Mouse (Mus musculus) heart, embryonic 12.5 days (tissue): ENCODE measurements around the gene Gramd1a. TPM values are rescaled to one million over a fixed set of nuclear protein-coding genes. Genes with fewer than 3 reads are reported as not detected.

ENCODE experiments used
- ATAC-seq: fragments of 200-750 bp; cut with Nextera tagmentation; 2 replicates; pipeline ENCODE4 v1.8.0; 2017; ENCODE audit warnings: moderate TSS enrichment, moderate library complexity; ENCODE audit not compliant: insufficient number of reproducible peaks, low FRiP score
- H3K27ac ChIP-seq: fragments of 300-500 bp; sonication (generic); 2 replicates; pipeline ENCODE4 v1.5.1; 2016; ENCODE audit warnings: mild to moderate bottlenecking, moderate library complexity; ENCODE audit not compliant: poor library complexity, severe bottlenecking
- H3K27me3 ChIP-seq: fragments of 300-500 bp; sonication (generic); replicated peaks from 2 replicates; pipeline ENCODE4 v1.6.1; 2016; ENCODE audit warnings: mild to moderate bottlenecking, moderate library complexity
- H3K36me3 ChIP-seq: fragments of 300-500 bp; sonication (generic); 2 replicates; pipeline ENCODE4 v1.6.1; 2016; ENCODE audit warnings: mild to moderate bottlenecking, moderate library complexity
- H3K4me1 ChIP-seq: fragments of 300-500 bp; sonication (generic); replicated peaks from 2 replicates; pipeline ENCODE4 v1.6.1; 2016; ENCODE audit warnings: mild to moderate bottlenecking
- H3K4me2 ChIP-seq: fragments of 300-500 bp; sonication (generic); 2 replicates; pipeline ENCODE4 v1.6.1; 2016; ENCODE audit warnings: mild to moderate bottlenecking, moderate library complexity
- H3K4me3 ChIP-seq: fragments of 300-500 bp; sonication (generic); 2 replicates; pipeline ENCODE4 v1.5.1; 2016; ENCODE audit warnings: mild to moderate bottlenecking
- H3K9ac ChIP-seq: fragments of 300-500 bp; sonication (generic); 2 replicates; pipeline ENCODE4 v1.6.1; 2016; ENCODE audit warnings: mild to moderate bottlenecking, moderate library complexity
- H3K9me3 ChIP-seq: fragments of 300-500 bp; sonication (generic); replicated peaks from 2 replicates; pipeline ENCODE4 v1.6.1; 2016; ENCODE audit warnings: mild to moderate bottlenecking, moderate library complexity
- WGBS: fragments of 180-500 bp; shearing (Covaris S2); methylation state at CpG from one replicate; pipeline ENCODE4 v1.1.7; 2016; 5-methylcytosine and 5-hydroxymethylcytosine counted together
- polyA plus RNA-seq: library from polyadenylated mRNA; unstranded; fragments of >200 nt; fragmentation: Nextera tagmentation; extraction: Ambion mirVana; gene quantifications from 2 replicates; pipeline ENCODE4 v1.2.1, GENCODE M21; 2016

Gramd1a gene
- polyA plus RNA-seq, 1 experiment from 2014 or later = 63.4 TPM

DNA sequence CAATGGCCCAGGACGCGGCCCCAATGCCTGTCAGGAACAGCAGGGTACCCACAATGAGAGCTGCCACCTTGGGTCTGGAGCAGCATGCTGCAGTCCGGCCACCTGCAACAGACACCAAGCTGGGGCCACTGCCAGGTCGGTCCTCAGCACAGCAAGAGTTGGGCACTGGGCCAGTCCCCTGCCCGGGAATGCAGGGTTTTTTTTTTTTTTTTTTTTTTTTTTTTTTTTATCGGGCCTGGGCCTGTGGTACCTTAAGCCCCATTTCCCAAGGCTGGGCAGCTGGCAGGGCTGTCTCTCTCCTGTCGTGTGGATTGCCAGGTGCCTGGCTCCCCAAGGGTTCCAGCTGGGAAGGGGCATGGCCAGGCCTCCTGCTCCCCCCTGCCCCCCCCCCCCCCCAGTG, 46.6 kb downstream of the Gramd1a start:
- Histone ChIP-seq H3K4me2 (no peak overlapping the region), H3K36me3 (no peaks in the 10 kb centered on the region), H3K27ac (no peak overlapping the region), H3K9ac (no peak overlapping the region), H3K9me3 (no peaks in the 10 kb centered on the region), H3K27me3 (no peaks in the 10 kb centered on the region), H3K4me3 (no peak overlapping the region), H3K4me1 (peaks cover 29% of the 10 kb centered on the region)
- no peak for ATAC-seq
- 35% methylated on average over 7 of the region's 7 CpGs for WGBS

DNA sequence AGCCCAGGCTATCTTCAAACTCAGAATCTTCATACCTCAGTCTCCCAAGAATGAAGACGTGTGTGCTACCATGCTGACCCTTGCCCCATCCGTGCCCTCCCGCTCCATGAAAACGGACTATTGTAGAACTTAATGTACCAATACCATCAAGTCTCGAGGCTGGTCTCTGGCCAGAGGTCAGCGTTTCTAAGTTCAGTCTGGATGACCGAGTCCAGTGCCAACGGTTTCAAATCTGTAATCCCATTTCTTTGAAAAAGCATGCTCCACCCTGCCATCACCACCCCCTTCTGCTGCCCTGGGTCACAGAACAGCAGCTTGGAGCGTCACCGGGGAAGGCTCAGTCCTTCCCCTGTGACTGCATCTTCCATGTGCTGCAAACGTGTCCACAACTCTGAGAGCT, 47.9 kb downstream of the Gramd1a start:
- peaks cover 29% of the 10 kb centered on the region for H3K4me1 ChIP-seq
- 85% methylated on average over 11 of the region's 11 CpGs for WGBS
- no peak overlapping the region for H3K4me3 ChIP-seq
- H3K27ac ChIP-seq = no peak overlapping the region
- H3K9ac ChIP-seq = no peak overlapping the region
- H3K9me3 ChIP-seq = no peaks in the 10 kb centered on the region
- no peaks in the 10 kb centered on the region for H3K36me3 ChIP-seq
- no peak overlapping the region for H3K4me2 ChIP-seq
- ATAC-seq = no peak
- H3K27me3 ChIP-seq = peaks cover 8% of the 10 kb centered on the region; the same call in 1 of the 2 replicates

GRCm38 (mm10) chr7:31106166-31106565, 49.5 kb downstream of the Gramd1a start:
- Histone ChIP-seq H3K4me1 (peaks cover 17% of the 10 kb centered on the region), H3K4me3 (no peak overlapping the region), H3K4me2 (no peak overlapping the region), H3K27me3 (peaks cover 18% of the 10 kb centered on the region; the same call in 1 of the 2 replicates), H3K27ac (no peak overlapping the region), H3K9me3 (no peaks in the 10 kb centered on the region), H3K9ac (no peak overlapping the region), H3K36me3 (no peaks in the 10 kb centered on the region)
- WGBS = 56% methylated on average over 3 of the region's 3 CpGs
- ATAC-seq = no peak

DNA sequence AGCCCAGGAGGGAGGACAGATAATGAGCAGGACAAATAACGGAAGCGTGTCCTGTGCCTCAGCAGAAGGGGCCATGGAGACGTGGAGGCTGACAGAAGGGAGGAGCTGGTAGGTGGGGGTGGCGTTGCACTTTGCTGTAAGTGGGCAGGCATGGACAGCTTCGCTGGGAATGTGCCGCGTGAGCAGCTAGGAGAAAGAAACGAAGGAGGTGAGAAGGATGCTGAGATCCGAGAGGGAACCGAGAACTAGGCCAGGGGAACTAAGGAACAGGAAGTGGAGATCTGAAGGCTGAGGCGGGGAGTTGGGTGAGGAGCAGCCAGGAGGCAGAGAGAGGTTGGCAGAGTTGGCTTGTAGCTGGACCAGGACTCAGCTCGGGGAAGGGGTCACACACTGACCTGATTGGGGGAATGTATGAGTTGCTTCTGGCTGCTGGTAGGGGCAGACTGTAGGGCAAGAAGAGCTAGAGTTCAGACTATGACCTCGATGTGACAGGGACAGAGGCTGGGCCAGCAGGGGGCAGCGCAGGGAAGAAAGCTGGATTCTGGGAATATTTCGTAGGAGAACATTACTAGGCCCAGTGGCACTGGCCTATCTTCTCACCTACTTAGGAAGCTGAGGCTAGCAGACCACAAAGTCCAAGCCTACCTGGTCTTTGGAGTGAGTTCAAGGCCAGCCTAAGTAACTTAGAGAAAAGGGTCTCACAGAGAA, 50.5 kb downstream of the Gramd1a start:
- Histone ChIP-seq H3K4me2 (peak overlapping the region; percentile 5; the same call in 1 of the 2 replicates), H3K27ac (no peak overlapping the region), H3K9me3 (no peaks in the 10 kb centered on the region), H3K27me3 (peaks cover 18% of the 10 kb centered on the region; the same call in 1 of the 2 replicates), H3K36me3 (no peaks in the 10 kb centered on the region), H3K4me1 (peaks cover 16% of the 10 kb centered on the region), H3K4me3 (no peak overlapping the region), H3K9ac (no peak overlapping the region)
- 44% methylated on average over 15 of the region's 15 CpGs for WGBS
- peak; percentile 15; the same call in 1 of the 2 replicates for ATAC-seq

DNA sequence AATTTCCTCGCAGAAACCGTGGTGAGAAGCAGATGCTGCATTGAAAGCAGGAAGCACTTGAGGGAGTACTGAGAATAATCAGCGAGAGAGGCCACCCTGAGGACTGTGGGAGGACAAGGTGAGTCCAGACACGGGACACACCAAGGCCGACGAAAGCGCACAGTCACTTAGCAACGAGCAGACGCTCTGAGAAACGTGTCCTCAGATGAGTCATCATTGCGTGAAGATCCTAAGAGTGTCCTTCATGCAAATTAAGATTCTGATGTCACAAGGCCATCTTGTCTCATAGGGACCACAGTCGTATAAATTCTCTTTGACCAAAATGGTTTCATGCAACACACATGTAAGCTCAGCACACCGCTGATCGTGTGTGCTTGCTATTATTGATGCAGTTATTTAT, 54.9 kb downstream of the Gramd1a start:
- no peak overlapping the region for H3K4me2 ChIP-seq
- peaks cover 12% of the 10 kb centered on the region for H3K4me1 ChIP-seq
- no peaks in the 10 kb centered on the region for H3K9me3 ChIP-seq
- no peak overlapping the region for H3K9ac ChIP-seq
- no peak overlapping the region for H3K4me3 ChIP-seq
- ATAC-seq = no peak
- no peaks in the 10 kb centered on the region for H3K36me3 ChIP-seq
- no peak overlapping the region for H3K27ac ChIP-seq
- peaks cover 18% of the 10 kb centered on the region; the same call in 1 of the 2 replicates for H3K27me3 ChIP-seq
- 69% methylated on average over 14 of the region's 14 CpGs for WGBS

GRCm38 (mm10) chr7:31099612-31099982, 56.1 kb downstream of the Gramd1a start:
- Histone ChIP-seq H3K4me3 (no peak overlapping the region), H3K9ac (no peak overlapping the region), H3K4me1 (peaks cover 6% of the 10 kb centered on the region), H3K27ac (no peak overlapping the region), H3K4me2 (no peak overlapping the region), H3K27me3 (peaks cover 18% of the 10 kb centered on the region; the same call in 1 of the 2 replicates), H3K9me3 (no peaks in the 10 kb centered on the region), H3K36me3 (no peaks in the 10 kb centered on the region)
- 78% methylated on average over 6 of the region's 6 CpGs for WGBS
- no peak for ATAC-seq

- no peak overlapping the region for H3K4me3 ChIP-seq
- H3K9ac ChIP-seq = no peak overlapping the region
- H3K9me3 ChIP-seq = no peaks in the 10 kb centered on the region
- no peaks in the 10 kb centered on the region for H3K36me3 ChIP-seq
- H3K27me3 ChIP-seq = peaks cover 18% of the 10 kb centered on the region; the same call in 1 of the 2 replicates
- H3K27ac ChIP-seq = no peak overlapping the region
- 76% methylated on average over 22 of the region's 22 CpGs for WGBS
- no peak overlapping the region for H3K4me2 ChIP-seq
- peaks cover 6% of the 10 kb centered on the region for H3K4me1 ChIP-seq
- no peak for ATAC-seq
Measured at GRCm38 (mm10) chr7:31098697-31099611, 56.7 kb downstream of the Gramd1a start.

- Histone ChIP-seq H3K9me3 (no peaks in the 10 kb centered on the region), H3K27me3 (peaks cover 10% of the 10 kb centered on the region; the same call in 1 of the 2 replicates), H3K4me3 (peak overlapping the region; percentile 27), H3K4me1 (peaks cover 6% of the 10 kb centered on the region; the same call in 1 of the 2 replicates), H3K9ac (0 out of 2 replicates have a peak overlapping the region, but pooled peaks have one; percentile 46), H3K4me2 (peak overlapping the region; percentile 63), H3K36me3 (no peaks in the 10 kb centered on the region), H3K27ac (no peak overlapping the region)
- peak; percentile 88 for ATAC-seq
- 41% methylated on average over 20 of the region's 20 CpGs for WGBS
Measured at GRCm38 (mm10) chr7:31097583-31098248, 58.0 kb downstream of the Gramd1a start.

DNA sequence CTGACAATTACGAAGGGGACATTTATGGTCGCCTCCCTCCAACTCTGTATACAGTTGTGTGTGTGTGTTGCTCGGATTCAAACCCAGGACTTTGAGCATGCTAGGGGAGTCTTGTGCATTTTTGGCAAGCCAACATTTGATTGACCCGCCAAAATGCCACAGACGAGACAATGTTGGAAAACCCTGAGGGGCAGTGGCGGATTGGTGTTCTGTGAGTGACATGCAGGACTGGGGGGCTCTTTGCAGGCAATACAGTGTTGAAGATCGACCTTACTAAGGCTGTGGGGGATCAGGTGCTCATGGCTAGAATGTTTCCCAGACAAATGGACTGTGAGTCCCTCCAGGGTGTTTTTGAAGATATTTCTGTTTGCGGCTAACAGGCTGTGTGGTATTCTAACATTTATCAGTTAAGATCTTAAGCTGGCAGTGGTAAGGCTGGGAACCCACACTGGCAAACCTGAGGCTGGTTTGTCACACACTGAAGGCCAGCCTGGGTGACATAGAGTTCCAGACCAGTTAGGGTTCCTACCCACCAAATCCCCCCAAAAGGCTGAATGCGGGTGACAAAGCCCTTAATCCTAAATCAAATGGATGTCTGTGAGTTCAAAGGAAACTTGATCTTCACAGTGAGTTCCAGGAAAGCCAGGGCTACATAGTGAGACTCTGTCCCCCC, 58.7 kb downstream of the Gramd1a start:
- H3K4me3 ChIP-seq = no peak overlapping the region

DNA sequence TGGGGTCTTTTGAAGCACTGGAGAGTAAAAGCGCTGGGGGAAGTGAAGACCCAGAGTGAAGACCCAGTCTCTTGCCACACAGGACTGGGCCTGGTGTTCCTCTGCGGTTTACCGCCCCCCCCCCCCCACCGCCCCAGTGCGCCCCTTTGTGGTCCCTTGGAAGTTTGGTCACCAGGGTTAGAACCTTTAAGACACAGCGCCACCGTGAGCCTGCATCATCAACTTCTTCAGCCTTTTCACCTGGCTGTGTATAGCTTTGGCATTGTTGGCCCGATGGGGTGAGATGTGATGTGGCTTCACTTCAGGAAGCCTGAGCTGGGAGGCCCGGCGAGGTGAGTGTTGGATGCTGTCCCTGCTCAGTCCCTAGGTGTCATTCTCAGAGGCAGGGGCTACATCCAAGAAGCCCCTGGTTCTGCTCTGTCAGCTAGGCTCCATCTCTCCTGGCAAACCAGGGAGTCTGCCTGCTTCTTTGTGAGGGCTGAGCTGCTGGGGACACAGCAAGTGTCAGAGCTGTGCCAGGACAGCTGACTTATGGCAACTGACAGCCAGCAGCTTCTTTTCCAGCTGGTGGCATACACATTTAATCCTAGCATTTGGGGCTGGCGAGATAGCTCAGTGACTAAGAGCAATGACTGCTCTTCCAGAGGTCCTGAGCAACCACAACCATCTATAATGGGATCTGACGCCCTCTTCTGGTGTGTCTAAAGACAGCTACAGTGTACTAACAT, 60.8 kb downstream of the Gramd1a start:
- WGBS = 21% methylated on average over 12 of the region's 12 CpGs
- no peaks in the 10 kb centered on the region for H3K27me3 ChIP-seq
- no peak overlapping the region for H3K27ac ChIP-seq
- no peaks in the 10 kb centered on the region for H3K36me3 ChIP-seq
- no peak for ATAC-seq
- H3K9me3 ChIP-seq = no peaks in the 10 kb centered on the region
- H3K4me3 ChIP-seq = no peak overlapping the region
- H3K4me2 ChIP-seq = no peak overlapping the region
- H3K9ac ChIP-seq = no peak overlapping the region
- H3K4me1 ChIP-seq = peaks cover 6% of the 10 kb centered on the region; the same call in 1 of the 2 replicates

More for the DNA sequence above, 58.7 kb downstream of the Gramd1a start:
- H3K4me2 ChIP-seq = no peak overlapping the region
- H3K27me3 ChIP-seq = 0 out of 2 replicates have a peak, but pooled peaks cover 3% of the 10 kb centered on the region
- H3K9ac ChIP-seq = no peak overlapping the region
- peaks cover 6% of the 10 kb centered on the region; the same call in 1 of the 2 replicates for H3K4me1 ChIP-seq
- H3K9me3 ChIP-seq = no peaks in the 10 kb centered on the region
- 69% methylated on average over 9 of the region's 9 CpGs for WGBS
- H3K27ac ChIP-seq = no peak overlapping the region
- no peak for ATAC-seq
- H3K36me3 ChIP-seq = no peaks in the 10 kb centered on the region
